Mouse (Mus musculus) kidney, postnatal 10 days (tissue): ENCODE data around the gene Ppp2r2c.

ENCODE experiments used
- DNase-seq: peaks from one replicate; pipeline ENCODE4 v3.0.0; 2021; ENCODE audit warnings: mixed read lengths

The Ppp2r2c gene

GRCm38 (mm10) chr5:36868266-36869090 is at the start of gene Ppp2r2c:
Gene Ppp2r2c, plus strand, starts transcription at chr5:36868513.
- DNase-seq: no peak

DNA sequence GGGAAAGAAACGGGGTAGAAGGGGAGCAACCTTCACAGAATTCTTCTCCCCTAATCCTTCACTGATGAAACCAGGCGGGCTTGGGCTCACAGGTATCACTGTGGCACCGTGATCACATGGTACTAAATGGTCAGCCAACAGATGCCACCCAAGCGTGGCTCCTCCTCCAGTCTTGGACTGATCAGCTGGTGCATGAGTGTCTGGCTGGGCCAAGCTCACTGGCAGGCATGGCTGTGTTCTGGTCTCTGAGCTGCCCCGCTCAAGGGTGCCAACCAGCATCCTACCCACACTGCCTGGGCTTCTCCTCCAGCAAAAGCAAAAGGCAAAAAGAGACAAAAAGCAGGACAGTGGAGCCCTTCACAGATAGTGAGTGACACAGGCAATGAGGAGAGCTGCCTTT is 48.6 kb upstream of the Ppp2r2c start:
- DNase-seq: no peak

DNA sequence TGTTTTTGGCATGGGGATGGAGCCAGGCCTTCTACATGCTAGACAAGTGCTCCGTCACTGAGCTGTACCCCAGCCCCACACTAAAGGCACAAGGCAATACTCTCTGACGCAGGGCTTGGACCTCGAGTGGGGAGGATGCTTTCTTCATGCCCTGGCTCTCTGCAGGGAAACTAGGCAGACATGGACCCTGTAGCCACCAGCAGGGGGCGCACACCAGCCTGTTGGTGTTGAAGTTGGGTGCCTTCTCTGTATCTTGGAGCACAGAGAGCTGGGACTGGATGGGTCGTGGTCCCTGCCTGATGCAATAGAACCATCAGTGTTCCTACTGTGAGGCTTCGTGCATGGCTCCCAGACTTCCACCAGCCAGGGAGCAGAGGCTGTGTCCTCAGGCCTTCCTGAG is 48.2 kb upstream of the Ppp2r2c start:
- peak; percentile 66 for DNase-seq

- DNase-seq: no peak
These were observed 45.4 kb upstream of the Ppp2r2c start for GRCm38 (mm10) chr5:36822907-36823306.

DNA sequence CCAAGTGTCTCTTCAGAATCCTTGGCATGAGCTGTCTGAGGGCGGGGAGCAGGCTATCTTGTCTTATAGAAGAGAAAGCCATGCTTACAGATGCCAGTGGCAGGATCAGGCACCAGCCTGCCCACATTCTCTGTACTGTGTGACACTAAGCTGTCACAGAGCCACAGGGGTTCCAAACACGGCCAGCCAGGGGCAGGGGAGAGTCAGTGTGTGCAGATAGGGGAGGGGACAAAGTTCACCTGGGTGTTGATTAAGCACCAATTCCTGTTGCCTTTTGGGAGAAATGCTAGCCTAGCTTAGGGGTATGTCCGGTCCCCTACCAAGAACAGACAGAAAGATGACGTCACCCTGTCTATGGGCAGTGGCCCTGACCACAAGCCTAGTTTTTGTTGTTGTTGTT is 39.2 kb upstream of the Ppp2r2c start:
- no peak for DNase-seq

GRCm38 (mm10) chr5:36829913-36830879 is 38.1 kb upstream of the Ppp2r2c start, which contains the start of gene Man2b2:
Gene Man2b2, minus strand, starts transcription at chr5:36830653.
- peak; percentile 95 for DNase-seq

DNA sequence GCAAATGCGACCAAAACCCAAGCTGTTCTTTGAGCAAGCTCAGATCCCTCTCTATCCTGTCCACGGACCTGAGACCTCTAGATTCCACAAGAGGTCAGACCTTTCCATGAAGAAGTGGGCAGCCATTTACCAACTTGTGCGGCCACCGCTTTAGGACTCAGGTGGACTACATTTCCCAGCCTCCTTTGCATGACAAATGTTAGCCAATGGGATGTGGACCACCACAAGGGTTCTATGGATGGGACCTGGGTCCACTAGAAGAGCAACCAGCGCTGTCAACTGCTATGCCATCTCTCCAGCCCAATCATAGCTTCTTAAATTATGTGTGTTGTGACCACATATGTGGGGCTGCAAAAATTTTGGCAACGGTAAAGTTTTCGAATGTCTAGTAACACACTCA is 37.0 kb upstream of the Ppp2r2c start:
- peak; percentile 28 for DNase-seq

GRCm38 (mm10) chr5:36835933-36836332 is 32.4 kb upstream of the Ppp2r2c start:
- DNase-seq: peak; percentile 83

DNA sequence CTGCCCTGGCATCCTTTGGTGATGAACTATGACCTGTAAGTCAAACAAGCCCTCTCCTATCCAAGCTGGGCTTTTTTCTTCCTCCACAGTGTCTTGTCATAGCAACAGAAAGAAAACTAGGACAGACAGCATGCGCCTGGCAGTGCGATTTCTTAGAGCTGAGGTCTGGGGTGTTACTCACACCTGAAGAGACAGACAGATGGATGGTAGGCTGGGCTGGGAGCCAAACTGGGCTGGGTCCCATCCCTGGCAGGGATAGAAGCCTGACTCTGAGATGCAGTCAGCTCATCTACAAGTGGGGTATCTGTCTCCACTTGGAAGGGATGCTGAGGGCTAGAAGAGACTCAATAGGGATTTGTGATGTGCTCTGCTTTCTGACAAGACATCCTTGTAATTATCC is 29.3 kb upstream of the Ppp2r2c start:
- no peak for DNase-seq

GRCm38 (mm10) chr5:36839602-36840001 is 28.7 kb upstream of the Ppp2r2c start:
- no peak for DNase-seq

DNA sequence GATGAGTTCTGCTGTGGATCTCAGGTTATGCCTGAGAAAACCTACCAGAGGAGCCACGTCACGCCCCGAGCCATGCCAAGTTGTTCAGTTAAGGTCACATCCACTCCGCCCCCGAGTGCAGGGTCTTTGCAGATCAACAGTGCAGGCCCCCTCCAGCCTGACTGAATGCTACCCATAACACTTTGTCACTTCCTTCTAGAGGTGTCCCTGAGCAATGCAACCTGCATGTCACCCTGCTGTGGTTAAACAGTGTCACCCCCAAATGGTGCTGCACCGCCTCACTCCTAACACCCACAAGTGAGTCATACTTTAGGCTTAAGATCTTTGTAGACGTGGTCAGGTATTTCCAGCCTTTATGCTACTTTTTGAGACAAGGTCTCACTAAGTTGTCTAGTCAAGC is 28.2 kb upstream of the Ppp2r2c start:
- no peak for DNase-seq

- DNase-seq: no peak
These were observed 26.6 kb upstream of the Ppp2r2c start for GRCm38 (mm10) chr5:36841701-36842100.

DNA sequence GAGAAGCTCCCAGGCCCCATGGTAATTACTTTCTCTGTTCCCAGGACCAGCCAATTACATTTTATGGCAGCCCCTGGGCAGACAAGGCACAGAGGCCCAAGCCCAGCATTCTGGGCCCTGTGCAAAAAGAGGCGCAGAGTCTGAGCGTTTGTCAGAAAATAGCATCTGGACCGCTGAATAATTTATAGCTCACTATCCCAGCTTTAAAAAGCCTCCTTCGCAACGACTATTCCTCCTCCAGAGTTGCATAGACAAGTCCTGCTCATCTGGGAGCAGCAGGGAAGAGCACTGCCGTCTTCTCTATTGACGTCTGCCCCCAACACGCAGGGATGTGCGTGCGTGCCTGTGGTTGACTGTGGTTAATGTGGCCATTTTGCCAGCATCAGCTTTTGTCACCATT is 23.8 kb upstream of the Ppp2r2c start:
- DNase-seq: no peak

- DNase-seq: no peak
These were observed 16.7 kb upstream of the Ppp2r2c start for GRCm38 (mm10) chr5:36851572-36851971.

- no peak for DNase-seq
These were observed 13.1 kb upstream of the Ppp2r2c start for GRCm38 (mm10) chr5:36855180-36855579.

DNA sequence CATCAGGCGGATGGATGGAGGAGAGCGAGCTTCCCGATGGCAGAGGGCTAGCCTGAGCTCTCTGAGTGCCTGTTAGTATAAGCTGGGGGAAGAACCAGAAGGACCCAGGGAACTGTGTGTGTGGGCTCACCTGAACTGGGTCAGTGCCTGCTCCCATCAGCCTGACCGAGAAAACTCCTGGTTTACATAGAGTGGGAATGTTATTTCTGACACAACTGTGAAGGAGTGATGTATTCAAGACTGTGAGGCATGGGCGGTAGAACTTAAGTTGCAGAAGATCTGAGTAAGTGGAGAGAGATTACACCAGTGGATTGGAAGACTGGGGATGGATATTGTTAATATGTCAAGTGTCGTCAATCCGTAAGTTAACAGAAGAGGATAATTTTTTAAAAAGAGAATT is 11.8 kb upstream of the Ppp2r2c start:
- no peak for DNase-seq

DNA sequence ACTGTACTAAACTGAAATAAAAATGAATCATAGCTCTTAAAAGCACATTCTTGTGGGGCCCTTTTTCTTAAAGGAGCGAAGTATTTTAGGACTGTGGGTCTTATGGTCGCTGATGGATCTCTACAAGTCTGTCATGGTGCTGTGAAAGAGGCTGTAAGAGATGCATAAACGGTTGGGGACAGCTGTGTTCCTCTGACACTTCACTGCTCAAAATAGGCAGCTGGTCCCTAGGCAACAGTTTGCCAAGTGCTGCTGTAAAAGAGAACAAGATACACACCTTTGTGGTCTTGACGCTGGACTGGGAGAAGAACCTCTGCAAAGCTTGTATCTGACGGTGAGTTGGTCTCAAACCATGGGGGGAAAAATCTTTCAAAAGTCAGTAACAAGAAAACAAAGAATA is 10.8 kb upstream of the Ppp2r2c start:
- DNase-seq: no peak

DNA sequence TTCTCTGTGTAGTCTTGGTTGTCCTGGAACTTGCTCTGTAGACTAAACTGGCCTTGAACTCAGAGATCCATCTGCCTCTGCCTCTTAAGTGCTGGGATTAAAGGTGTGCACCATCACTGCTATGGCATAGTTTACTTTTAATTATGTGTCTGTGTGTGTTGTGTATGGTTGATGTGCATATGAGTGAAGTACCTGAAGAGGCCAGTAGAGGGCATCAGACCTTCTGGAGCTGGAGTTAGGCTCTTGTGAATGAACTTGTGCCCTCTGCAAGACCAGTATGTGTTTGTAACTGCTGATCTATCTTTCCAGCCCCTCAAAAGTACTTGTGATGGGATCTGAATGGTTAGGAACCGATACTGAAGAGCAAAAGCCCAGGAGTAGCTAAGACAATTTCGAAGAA is 7.2 kb upstream of the Ppp2r2c start:
- no peak for DNase-seq

DNA sequence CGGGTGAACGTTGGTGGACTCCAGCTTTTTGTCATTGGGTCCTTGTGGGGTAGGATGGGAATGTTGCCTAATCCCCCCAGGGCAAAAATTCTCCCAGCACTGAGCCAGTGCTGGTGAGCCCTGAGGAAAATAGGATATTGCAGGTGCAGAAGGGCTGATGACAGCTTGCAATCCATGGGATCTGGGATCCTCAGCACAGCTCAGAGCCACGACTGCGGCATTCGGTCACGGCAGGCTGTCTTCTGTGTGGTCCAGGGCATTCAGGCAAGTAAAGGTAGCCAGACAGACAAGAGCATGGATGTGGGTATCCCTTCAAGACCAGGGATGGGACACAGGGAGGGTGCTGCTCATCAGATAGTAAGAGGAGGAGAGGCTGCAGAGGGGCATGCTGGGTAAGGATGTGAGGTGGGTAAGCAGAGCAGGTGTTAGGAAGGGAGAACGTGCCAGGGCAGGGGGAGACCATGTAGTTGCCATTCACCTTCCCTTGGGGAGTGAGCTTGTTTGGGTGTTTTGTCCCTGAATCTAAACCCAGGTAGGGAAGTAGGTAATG is 1.5 kb upstream of the Ppp2r2c start:
- no peak for DNase-seq

GRCm38 (mm10) chr5:36867561-36867960 is 752 bp upstream of the Ppp2r2c start:
- DNase-seq: no peak

GRCm38 (mm10) chr5:36869186-36869577 is 869 bp downstream of the Ppp2r2c start:
- no peak for DNase-seq

GRCm38 (mm10) chr5:36869578-36870236 is 1.4 kb downstream of the Ppp2r2c start:
- no peak for DNase-seq

DNA sequence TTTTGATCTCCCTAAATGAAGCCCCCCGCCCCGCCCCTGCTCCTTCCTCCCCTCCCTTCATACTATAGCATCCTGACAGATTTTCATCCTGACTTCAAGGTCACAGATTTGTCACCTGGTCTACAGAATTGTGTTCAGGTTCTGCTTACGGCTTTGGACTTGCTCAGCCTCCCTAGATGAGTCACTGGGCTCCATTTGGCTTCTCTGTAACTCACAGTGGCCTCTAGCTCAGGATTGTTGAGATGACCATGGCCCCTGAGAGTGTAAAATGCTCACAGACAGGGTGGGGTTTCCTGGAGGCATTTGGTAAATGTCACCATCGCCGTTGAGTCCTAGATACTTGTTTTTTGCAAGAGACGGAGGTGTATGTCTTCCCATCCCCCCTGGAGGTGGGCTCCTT is 2.6 kb downstream of the Ppp2r2c start:
- DNase-seq: no peak
